Mouse (Mus musculus): ENCODE measurements at regions not wholly inside any gene's neighbourhood (a gene's known extent, or its start where the extent isn't known, plus 50 kb on each side); places are given as distances from the start of the nearest gene placed in this dataset.

DNA sequence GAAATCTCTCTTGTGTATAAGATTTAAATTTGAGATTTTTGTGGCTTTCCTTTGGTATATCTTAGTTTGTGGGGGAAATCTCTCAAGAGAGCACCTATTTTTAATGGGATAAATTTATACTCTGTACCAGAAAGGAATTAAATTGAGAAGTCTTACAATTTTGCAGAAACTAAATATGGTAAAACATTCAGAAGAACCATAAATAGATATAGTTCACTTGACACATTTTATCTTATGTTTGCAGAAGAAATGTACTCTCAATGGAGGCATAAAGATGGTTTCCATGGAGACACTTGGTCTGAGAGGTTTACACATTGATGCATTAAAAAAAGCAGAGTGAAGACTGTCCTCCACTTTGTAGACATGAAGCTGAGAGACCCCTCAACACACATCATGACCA is 86.9 kb downstream of the Ndufa10 start:
- no peak for DNase-seq (ENCODE audit: low spot score)

- no peak for DNase-seq (ENCODE audit: low spot score)
Measured at GRCm38 (mm10) chr1:92384945-92385344, 88.7 kb downstream of the Ndufa10 start.

- no peak for DNase-seq (ENCODE audit: low spot score)
Measured at GRCm38 (mm10) chr1:92383749-92384148, 89.9 kb downstream of the Ndufa10 start.

DNA sequence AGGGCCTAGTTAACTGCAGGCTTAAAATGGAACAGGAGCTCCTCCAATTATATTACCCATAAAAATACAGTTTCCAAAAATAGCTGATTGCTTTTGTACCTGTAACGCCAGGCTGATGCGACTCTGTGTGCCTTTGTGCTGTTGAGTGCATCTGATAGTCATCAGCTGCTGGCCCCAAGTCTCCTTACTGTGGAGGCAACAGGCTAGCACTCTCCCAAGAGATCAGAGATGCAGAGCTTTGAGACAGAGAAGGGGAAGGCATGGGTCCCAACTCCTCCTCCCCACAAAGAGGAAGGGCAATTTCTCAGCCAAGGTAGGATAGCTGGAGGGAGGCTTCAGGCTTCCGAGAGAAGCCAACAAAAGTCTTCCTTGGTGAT is 94.2 kb downstream of the Ndufa10 start:
- DNase-seq (ENCODE audit: low spot score), result no peak

DNA sequence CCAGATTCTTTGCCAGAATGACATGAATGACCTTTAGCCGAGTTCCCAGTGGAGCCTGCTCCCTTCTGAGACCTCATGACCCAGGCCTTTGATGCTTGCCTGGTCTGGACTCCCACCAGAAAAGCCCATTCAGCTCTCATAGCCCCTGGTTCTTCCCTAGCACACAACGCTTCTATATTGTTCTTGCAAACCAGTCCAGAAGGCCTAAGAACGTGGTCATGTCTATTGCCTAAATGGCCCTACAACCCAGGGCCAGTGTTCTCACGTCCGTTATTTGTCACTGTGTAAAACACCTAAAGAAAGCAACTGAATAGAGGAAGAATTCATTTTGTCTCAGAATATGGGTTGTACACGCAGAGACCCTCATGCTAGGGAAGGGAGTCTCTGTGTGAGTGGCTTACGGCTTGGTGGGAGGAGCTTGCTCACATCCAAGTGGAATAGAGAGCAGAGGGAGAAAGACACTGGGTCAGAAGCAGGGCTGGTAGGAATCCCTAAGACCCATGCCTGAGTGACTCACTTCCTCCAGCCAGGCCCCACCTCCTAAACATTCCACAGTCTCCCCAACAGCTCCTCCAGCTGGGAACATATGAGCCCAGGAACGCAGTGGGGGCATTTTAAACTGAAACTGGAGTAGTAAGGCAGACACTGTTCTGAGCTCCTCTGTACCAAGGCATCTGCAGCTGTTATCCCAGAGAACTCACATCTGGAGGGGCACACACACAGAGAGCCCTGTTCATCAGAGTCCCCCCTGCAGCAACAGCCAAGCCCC is 94.7 kb downstream of the Ndufa10 start:
- peak; percentile 60 for DNase-seq (ENCODE audit: low spot score)

DNA sequence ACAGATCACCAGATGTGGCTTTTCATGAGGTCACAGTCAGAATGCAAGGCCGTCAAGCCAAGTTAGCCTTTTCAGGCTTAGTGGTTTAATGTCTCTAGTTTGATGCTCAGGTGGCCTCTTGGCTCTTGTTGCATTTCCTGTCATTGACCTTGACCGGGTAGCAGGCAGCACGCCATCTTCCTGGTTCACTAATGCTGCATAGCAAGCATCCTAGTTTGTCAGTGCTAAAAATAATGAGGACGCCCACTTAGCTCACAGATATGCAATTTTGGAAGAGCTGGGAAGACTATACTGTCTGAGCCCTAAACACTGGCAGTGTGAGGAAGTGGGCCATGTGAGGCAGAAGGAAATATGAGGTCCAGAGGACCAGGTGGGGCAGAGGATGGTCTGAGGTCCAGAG is 97.2 kb downstream of the Ndufa10 start:
- DNase-seq (ENCODE audit: low spot score), result no peak

DNA sequence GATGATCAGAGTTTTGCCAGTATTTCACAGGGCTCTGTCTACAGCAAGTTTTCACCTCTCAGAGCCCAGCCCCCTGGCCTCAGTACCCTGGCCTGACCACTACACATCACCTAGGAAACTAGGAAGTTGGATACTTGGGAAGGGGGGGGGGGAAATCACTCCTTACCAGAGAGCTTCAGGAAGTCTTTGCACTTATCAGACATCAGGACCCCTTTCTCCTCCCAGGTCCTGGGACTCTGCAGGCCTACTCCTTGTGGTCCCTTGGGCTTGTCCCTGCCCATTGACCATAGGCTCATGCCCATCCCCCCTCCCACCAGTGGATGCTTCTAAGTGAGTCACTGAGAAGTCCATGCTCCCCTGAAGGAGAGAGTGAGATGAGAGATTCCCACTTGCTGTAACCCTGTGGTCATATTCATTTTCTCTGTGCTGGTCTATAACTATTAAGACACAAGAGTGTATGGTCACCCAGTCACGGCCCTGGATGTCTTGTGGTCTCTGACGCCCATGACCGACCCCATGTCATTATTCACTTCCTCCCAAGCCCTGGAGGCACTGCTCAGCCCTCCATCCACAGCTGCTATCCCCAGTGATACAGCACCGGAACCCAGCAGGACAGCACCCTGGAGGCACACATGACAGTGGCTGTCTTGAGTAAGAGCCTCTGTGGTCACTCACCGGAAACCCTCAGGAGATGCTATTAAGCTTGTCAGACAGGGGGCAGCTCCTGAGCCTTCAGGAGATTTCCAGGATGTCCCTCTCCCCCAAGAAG is 101.3 kb downstream of the Ndufa10 start:
- no peak for DNase-seq (ENCODE audit: low spot score)

GRCm38 (mm10) chr1:92371357-92371981 is 102.2 kb downstream of the Ndufa10 start:
- DNase-seq (ENCODE audit: low spot score), result peak; percentile 18

DNA sequence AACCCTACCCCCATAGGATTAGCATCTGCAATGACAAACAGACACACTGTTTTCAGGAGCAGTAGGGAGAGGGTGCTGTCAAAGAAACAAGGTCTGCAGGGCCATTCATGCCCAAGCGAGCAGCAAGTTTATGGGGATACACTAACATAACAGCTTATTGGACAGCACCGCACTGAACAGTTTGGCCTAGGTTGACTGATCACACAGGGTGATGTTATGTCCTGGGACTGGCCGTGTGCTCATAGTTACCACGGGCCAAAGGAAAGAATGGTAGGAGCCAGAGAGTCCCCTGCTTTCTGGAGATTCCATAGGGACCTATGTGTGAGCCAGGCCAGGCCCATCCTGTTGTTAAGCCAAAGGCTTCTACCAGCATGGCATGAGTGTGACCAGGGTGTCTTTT is 102.8 kb downstream of the Ndufa10 start:
- DNase-seq (ENCODE audit: low spot score), result no peak

- no peak for DNase-seq (ENCODE audit: low spot score)
Measured at GRCm38 (mm10) chr1:92369972-92370371, 103.7 kb downstream of the Ndufa10 start.

GRCm38 (mm10) chr1:92366249-92366648 is 107.4 kb downstream of the Ndufa10 start:
- no peak for DNase-seq (ENCODE audit: low spot score)

DNA sequence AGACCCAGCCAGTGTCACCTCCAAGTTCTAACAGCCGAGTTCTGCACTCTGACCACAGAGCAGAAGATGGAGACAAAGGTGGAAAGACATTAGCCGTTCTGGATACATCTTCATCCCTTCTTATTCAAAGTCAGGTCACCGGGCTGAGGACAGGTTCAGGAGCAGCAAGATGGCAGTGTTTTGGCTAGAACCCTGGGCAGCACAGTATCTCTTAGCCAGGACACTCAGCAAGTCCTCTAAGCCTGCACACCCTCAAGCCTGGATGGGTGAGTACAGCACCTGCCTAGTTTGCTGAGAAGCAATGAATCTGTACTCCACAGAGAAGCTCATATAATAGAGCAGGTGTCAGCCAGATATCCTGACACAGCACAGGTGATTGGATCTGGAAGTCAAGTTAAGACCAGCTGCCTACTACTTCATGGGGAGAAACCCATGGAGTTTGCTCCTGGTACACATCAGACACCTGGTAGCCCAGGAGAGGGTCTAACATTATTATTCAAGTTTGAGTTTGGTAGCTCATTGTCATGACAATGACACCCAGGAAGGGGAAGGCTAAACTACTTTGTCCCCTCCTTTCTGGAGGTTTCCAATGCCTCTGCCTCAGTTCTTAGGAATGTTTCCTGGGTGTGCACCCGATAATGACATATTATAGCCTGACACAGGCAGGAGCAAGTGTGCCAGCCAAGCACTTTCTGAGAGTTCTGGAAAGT is 108.1 kb downstream of the Ndufa10 start:
- DNase-seq (ENCODE audit: low spot score), result no peak

DNA sequence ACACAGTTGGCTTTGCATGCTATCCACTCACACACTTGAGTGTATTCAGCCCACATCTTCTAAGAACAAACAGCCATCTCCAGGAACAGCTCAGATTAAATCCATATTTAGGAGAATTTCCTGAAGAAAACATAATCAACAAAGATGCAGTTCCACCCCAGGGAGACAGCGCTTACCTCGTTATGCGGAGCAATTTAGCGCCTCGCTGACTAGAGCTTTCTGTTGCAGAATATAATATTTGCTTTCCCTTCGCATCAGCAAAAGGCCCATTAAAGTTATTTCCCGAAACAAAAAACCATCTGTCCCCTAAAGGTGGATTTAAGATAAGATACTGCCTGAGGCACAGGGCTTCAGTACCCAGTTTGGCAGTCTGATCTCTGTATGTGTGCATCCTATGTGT is 112.0 kb downstream of the Ndufa10 start:
- DNase-seq (ENCODE audit: low spot score), result no peak

GRCm38 (mm10) chr1:92360255-92360654 is 113.4 kb downstream of the Ndufa10 start:
- DNase-seq (ENCODE audit: low spot score), result peak; percentile 36

DNA sequence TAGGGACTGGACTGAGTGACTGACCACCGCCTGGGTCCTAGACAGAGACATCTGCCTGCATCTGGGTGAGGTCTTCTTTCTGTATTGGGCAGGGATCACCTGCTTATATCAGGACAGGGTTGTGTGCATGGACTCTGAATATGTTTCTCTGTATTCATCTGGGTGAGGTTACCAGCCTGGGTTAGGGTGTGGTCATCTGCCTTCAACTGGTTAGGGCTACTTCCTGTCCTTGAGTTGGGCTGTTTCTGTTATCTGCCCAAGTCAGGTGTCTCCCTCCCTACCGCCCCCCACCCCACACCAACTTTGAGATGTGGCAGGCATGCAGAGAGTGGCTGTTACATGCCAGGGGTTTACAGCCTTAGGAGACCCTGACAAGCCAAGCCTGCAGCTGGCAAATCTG is 114.2 kb downstream of the Ndufa10 start:
- DNase-seq (ENCODE audit: low spot score), result no peak

GRCm38 (mm10) chr1:92358758-92359287 is 114.8 kb downstream of the Ndufa10 start:
- no peak for DNase-seq (ENCODE audit: low spot score)

DNA sequence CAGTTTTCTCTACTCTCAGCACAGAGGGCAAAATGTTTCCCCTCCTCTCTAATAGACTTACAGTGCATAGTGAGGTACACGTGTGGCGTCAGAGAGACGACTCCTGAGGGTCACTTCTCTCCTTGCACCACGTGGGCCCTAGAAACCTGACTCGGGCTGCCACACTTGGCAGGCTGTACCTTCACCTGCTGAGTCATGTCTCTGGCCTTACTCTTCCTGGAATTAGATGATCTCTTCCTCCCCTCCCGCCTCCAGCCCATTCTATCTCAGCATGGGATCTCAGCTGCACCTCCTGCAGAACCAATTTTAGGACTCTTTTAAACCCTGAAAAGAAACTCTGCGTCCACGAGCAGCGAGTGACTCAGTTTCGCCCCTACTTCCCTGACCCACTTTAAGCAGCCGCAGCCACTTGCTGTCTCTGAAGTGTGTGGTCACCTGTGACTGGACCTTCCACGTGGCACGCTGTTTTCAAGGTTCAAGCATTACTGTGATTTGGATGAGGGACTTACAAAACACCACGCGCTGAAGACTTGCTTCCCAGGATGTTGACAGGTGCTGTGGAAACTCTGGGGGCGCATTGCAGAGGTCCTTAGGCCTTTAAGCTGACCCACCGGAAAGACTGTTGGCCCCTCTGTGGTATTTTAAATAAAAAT is 125.2 kb downstream of the Ndufa10 start:
- DNase-seq (ENCODE audit: low spot score), result no peak

DNA sequence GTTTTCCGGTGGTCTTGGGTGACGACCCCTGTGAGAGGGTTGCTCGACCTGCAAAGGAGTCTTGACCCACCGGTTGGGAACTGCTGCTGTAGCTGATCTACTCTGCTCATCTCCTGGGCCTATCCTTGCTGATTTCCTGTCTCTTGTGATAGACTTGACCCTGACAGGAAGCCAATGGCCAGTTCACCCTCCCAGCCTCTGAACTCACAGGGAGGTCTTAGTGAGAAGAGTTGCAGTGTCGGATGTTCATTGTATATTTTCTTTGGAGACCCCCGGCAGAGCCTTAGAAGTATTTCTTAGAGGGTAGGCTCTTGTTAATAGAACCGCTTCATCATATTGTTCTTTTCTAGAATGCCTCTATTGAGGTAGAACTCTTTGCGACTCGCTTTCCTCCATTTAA is 126.0 kb downstream of the Ndufa10 start:
- DNase-seq (ENCODE audit: low spot score), result no peak

- no peak for DNase-seq (ENCODE audit: low spot score)
Measured at GRCm38 (mm10) chr1:92343768-92344167, 129.9 kb downstream of the Ndufa10 start.

GRCm38 (mm10) chr1:92343161-92343598 is 130.5 kb downstream of the Ndufa10 start:
- DNase-seq (ENCODE audit: low spot score), result no peak

DNA sequence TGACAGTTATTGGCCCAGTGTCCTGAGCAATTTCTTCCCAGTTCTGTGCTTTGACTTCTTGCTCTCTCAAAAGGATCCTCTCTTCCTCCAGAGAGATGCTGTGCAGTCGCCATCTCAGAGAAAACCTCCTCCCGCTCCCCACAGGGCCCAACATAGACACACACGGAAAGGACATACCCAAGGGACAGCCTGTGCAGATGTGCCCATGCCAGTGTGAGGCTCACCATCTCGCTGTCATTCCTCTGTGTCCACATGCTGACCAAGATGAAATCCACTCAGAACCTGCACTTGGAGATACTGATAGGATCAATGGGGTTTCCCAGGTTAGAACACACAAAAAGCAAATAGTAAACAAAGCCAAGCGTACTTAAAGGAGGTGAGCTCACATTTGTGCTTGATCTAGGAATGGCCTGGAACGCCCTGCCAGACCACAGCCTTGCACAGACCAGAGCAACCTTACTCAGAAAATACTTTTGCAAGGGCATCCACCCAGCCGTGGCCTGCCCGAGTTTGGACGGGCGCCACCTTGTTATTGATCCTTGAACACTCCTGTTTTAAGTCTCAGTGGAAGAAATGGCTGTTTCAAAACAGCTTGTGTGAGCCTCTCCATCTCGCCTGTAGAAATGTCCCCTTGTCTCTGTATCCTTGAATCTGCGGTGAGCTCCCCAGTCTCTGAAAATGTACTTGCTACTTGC is 131.7 kb downstream of the Ndufa10 start:
- no peak for DNase-seq (ENCODE audit: low spot score)

All from yolk sac, embryonic 10.5 days (tissue).